Mouse (Mus musculus): ENCODE data around the gene Nrxn3.

The Nrxn3 gene

DNA sequence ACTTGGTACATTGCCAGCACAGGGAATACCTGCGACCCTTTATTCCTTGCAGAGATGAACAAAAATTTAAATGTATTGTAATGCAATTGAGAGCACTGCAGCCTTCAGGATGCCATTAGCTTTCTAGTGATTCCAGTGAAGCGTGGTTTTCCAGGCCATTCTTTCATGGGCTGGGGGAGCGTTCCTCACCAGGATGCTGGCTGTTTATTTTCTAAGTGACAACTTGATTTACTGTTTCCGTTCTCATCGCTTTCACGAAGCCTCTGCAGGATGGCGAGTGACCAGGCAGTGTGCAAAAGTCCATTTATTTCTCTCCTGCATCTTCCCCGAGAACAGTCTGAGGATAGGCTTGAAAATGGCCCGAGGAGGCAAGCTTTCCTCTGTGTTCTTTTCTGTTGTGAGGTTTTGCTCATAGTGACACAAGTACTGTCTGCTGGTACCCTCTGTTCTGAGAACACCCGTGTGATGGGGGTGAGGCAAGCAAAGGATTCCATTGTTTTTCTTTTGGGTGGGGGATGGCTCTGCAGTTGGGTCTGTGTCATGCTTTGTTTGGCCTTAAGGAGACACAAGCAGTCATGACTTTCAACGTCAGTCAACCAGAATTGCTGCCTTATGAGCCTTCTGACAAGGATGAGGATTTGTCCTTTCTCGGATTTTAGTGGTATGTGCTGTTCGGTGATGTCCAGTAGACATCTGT lies 457.4 kb downstream of the Nrxn3 start:
- DNase-seq (ENCODE audit: low spot score), result no peak

DNA sequence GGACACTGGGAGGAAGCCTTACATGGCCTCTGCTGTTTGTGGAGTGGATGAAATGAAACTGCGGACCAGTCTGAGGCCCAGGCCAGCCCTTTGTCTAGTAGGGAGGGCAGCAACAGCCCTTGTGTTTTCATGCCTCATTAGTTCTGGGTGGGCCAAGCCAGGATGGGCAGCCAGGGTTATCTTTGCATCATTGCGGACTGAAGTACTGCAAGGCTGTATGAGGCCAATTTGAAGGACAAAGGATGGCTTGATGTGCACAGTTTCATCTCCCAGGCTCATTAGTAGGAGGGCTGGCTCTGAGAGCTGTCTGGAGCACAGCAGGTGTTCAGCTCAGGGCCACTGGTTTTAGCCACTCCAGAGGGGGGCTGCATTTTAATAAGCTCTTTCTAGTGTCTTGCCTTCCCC lies 458.5 kb downstream of the Nrxn3 start:
- no peak for DNase-seq (ENCODE audit: low spot score)

DNA sequence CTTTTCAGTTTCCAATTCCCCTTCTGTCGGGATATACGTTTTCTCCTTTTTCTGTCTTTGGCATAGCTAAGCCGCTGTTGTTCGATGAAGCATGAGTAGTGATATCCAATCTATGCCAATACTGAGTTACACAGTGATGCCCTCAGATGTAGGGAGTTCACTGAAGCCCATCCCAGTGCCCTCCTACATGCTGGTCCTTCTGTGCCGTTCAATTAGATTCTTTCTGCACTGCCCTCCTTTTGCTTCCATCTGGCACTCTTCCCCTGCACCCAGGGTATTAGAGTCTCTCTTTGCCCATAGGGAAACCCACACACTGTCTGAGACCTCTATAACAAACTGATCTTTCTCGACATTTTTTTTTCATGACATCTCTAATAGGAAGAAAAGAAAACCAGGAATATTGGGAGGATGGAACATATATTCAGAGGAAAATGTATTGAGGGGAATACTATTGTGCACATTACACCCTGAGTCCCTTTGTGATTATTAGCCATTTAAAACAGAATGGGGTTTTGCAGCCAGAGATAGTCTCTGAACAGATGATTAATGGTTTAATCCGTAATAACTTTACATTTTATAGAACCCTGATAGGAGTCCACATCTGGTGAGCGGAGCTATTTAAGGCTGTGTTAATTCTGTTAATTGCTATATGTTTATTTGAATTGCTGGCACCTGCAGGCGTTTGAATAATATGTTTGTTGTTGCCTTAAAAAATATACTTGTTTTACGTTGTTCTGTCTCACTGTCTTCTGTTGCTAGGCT lies 476.3 kb downstream of the Nrxn3 start:
- no peak for DNase-seq (ENCODE audit: low spot score)

DNA sequence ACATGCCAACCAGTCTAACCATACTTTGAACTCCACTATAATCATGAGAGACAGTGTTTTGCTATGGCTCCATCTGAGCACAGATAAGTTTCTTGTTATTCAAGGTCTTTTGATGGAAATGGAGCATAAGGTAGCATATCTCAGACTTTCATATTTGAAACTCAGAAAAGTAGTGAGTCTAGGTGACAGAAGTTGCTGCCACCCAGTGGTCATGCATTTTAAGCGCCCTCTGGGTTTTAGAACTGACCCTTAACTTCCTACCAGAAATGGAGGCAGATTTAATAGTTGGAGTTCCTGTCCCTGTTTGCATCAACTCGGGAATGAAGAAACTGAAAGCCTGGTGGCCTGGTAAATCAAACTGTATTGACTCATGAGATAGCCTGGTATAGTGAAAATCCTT lies 488.9 kb downstream of the Nrxn3 start:
- DNase-seq (ENCODE audit: low spot score), result no peak

DNA sequence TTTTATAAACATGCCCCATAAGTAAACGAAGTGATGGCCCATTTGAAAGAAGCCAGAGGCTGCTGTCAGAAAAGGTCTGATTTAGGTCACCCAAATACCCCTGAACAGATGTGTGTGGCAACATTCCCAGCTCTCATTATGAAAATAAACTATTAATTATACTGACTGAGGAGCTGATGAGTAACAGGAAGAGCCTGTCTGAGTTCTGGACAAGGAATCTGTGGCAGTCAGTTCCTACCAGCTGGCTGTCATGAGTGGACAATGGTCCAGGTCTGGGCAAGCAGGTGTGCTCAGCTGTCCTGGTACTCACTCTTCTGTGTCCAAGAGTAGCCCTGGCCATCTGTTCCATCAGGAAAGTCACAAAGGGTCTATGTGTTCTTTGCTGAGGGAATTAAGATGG lies 517.1 kb downstream of the Nrxn3 start:
- no peak for DNase-seq (ENCODE audit: low spot score)

DNA sequence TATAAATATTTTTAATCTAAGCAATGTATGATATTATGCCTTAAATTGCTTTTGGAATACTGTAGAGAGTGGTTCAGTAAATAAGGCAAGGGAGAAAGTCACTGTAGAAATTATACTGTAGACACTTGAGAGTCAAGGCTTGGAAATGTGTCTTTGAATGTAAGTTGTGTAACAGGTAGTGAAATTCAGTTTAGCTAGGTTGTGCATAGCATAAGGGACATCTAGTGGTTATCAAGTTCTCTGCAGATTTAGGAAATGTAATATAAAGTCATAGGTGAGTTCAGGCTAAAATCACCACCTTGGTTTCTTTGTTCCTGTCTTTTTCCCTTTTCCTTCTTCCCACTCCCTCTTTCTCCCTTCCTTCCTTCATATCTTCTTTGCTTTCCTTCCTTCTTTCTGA lies 518.9 kb downstream of the Nrxn3 start:
- DNase-seq (ENCODE audit: low spot score), result no peak

DNA sequence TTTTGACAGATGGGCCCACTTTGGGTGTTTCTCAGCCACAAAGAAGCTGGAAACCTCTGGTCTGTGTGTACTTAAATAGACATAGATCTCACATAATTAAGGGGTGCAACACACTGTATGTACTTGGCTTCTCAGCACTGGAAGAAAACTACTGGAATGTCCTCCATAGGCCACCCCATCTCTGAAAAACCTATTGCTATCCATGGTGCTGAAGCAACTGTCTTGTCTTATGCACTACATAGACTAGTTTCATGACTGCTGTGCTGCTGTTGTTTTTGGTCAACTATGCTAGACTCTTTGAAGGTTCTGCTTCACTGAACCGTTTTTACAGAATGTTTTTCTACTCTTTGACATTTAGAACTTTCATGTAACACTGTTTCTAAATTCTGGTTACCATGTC lies 519.8 kb downstream of the Nrxn3 start:
- no peak for DNase-seq (ENCODE audit: low spot score)

DNA sequence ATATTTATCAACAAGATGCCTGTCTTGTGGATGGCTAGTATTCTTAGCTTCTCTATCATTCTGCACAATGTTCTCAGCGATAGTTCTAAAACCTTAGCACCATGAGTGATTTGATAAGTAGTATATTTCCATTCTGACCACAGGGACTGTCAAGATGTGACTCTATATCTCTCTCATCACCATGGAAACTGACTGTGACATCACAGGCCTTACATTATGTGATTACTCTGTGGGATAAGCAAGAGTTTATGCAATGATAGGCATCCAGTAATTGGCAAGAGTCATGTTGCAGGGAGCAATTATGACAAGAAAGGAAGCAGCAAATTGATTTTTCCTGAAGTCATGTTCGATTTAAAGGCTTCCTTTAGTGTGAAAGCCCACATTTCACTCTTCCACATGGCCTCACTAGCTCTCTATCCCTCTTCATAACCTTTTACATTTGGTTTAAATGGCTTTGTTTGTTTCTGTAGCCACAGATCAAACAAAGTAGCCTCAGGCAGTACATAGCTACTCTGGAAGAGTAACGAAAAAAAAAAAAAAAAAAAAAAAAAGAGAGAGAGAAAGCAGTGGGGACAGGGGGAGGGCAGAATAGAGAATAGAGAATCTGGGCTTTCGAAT lies 532.7 kb downstream of the Nrxn3 start:
- no peak for DNase-seq (ENCODE audit: low spot score)

DNA sequence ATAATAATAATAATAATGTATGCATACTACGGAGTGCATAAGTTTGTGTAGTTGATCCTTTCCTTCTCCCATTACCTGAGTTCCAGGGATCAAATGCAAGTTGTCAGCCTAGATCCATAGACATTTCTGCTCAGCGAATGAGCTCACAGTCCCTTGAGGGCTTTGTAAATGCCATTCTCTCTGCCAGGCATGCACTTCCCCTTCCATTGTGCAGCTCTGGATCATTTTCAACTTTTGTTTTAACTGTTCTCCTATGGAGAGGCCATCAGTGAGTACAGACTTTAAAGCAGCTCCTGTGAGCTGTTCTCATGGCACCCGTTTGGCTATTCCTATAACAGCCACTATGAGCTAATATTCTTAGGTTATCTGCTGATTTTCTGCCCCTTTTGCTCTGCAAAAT lies 536.2 kb downstream of the Nrxn3 start:
- DNase-seq (ENCODE audit: low spot score), result no peak

DNA sequence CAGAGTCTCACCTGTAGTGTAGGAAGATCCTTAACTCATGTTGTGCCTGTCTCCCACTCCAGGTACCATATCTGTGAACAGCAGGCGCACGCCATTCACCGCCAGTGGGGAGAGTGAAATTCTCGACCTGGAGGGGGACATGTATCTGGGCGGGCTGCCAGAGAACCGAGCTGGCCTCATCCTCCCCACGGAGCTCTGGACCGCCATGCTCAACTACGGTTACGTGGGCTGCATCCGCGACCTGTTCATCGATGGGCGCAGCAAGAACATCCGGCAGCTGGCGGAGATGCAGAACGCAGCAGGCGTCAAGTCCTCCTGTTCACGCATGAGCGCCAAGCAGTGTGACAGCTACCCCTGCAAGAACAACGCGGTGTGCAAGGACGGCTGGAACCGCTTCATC lies 537.4 kb downstream of the Nrxn3 start:
- no peak for DNase-seq (ENCODE audit: low spot score)

DNA sequence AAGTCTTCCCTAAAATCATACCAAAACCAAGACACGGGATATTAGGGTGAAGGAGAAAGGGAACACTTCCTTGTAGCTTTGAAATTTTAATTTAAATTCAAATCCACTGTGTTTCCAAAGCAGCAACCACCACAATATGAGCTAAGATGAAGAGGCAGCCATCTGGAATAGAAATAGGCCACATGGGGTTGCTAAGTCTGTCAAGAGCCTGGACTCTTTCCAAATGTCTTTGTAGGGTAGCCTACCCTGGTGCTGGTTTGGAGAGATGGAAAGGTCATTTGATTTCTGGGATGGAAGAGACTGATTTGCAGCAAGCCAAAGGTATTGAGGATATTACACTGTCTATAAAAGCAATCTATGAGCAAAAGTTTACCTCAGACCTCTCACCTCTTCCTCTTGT lies 539.6 kb downstream of the Nrxn3 start:
- DNase-seq (ENCODE audit: low spot score), result no peak

DNA sequence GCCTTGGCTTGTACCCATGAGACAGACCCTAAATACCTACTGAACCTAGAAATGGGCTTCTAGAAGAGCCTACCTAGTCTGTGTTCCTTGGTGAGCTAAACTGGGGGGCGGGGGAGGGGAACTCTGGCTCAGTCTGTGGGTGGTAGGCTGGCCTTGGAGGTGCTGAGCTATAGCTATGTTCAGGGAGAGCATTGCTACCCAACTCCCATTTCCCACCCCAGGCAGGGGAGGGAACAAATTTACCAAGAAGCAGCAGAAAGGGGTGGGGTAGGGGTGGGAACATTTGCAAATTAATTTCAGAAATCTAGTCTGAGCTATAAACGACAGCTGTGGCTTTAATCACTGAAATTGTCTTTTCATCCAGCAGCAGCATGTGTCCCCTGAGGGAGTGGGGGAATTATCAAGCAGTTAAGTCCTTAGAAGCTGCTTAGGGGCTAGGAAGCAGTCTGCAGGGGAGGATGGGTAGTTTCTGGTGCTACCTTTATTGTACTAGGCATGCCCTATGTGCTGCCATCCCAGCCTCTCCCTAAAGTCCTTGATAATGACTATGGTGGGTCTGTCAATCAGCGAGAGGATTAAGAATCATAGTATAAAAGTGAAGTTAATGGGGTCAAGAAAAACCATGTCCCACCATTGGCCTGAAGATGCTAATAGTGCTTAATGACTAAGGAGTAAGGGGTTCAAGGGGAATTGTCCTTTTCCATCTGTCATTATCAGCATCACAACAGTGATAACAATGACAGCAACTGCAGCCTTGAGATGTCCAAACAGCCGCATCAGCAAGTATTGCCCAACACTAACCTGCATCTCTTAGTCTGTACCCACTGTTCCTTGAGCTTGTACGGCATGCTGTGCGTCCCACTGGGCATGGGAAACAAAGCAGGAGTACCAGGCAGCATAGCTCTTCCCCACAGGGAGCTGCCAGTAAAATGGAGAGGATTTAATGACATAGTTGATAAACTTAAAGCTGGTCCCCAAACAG lies 560.0 kb downstream of the Nrxn3 start:
- DNase-seq (ENCODE audit: low spot score), result no peak

DNA sequence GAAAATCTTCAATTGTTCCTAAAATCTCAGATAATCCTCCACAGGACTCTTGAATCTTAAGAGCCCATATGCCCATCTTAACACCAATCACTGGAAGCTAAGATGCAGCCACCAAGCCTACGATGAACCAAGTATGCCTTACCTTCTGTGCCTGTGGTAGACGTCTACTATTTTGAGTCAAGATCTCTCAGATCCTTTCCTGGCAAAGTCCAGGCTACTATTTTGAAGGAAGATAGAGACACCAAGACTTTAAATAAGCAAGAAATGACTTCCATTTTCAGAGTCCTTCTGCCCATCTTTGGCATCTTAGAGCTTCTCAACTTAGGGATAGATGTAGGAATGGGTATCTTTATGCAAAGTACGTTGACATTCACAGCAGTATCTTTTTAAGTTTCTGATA lies 561.7 kb downstream of the Nrxn3 start:
- DNase-seq (ENCODE audit: low spot score), result no peak

DNA sequence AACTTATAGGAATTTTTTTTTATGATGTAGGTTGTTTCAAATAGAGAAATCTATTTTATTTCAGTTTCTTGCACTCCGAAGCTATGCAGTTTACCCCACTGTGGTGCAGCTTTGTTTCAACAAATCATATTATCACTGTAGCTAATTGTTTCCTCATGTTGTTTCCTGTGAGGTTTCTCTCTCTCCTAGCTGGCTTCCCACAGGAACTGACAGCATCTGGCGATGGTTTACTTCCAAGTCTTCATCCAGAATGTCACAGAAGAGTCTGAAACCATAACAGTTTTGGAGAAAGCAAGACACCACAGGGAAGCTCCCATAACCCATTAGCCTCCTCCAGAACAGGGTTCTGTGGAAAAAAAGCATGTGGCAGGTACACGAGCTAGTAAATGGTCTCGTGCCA lies 564.4 kb downstream of the Nrxn3 start:
- DNase-seq (ENCODE audit: low spot score), result no peak

DNA sequence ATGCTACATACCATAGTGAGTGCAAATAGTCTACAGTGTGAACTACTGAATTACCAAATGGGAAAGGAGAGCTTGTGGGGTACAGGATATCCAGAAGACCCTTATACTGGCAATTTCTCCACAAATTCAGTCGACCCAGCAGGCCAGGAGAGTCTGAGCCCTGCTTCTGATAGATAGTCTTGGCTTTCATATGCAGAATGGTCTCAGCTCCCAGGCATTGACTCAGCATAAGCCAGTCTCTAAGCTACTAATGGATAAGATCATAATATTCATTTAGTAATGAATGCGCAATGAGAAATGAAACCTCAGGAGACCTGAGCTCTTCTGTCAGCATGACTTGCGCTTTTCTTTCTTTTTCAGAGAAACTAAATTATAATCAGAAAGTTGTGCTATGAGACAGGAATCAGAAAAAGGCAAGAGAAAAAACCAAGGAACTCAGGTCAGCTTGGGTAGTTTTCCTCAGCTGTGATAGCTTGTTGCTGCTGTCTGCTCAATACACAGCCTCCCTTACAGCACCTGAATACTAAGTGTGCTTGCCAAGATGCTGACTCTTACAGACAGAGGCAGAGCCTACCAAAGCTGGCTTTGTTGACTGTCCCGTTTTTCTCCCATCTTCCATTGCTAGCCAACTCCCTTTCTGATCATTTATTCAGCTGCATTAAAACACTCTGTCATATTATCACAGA lies 567.1 kb downstream of the Nrxn3 start:
- no peak for DNase-seq (ENCODE audit: low spot score)

DNA sequence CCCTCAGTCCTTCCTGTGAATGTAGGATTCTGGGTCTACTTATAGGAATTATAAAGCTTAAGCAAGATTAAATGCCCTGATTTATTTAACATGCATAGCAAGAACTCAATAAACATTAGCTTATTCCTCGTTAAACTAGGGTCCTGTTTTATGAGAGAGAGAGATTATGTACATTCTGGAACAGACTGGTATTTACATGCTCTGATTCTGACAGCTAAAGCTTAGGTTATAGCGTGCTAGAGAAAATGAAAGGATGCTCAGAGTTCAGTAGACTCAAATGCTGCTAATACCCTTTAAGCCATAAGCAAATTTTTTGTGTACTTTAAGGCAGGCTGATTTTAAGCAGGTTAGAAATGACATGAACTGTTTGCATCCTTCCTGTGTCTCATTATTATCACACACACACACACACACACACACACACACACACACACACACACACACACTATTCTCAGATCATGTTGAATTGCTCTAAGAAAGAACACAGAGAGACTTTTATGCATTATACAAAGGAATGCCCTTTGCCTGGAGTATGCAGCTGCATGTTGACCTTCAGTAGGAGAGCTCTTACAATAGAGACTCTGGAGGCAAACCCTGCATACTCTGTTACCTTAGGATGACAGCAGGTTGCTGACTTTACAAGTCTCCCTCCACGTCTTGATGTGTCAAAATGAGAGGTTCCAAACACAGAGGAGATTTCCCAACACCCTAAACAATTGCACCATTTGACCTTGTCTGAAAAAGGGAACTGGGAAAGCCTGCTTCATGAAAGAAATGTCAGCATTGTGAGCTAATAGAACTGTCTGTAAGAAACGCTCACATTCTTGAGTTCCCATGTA lies 568.3 kb downstream of the Nrxn3 start:
- DNase-seq (ENCODE audit: low spot score), result no peak

DNA sequence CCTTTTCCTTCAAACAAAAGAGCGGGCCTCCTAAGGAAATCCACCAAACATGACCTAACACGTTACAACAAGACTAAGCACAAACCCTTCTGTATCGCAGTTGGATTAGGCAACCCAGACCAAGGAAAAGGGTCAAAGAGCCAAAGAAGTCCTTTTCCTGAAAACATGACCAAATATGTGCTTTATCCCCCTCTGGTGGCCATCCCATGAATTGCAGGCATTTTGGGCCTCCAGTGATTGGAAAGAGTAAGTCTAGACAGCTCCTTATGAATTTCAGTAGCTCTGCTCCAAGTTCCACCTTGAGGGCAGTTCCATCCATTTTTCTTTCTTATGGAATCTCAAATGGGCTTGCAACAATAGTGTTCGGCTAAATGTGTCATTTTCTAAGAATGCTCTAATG lies 579.3 kb downstream of the Nrxn3 start:
- no peak for DNase-seq (ENCODE audit: low spot score)

DNA sequence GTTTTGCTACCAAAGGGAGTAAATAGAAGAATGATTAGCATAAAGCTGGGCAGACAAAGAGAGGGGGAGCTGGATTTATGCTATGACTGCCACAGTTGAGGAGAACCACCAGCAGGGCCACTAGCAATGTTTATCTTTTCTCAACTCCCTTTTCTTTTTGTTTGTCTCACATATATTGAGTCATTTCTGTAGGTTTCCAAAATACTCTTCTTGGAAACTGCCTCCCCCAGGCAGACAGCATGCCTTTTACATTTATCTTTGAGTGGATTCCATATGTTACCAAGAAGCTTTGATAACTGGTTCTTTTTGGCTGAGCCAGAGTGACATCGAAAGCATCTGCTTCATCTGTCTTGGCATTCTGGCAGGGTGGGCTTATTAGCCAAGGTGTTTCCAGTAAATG lies 587.5 kb downstream of the Nrxn3 start:
- no peak for DNase-seq (ENCODE audit: low spot score)

DNA sequence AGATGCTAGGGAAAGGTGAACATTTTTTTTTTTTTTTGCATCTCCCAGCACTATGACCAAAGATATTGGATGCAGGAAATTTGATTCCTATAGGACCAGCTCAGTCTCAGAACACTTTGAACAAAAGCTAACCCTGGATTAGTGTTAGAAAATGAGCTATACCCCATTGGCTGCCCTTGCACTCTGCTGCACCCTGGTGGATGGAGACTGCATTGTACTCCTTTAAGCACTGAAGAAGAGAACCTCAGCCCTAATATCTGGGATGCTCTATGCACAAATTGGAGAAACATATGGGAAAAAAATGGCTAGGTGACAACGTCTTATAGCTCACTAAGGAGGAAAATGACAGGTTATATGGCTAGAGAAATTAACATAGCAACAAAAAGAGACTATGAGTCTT lies 589.9 kb downstream of the Nrxn3 start:
- DNase-seq (ENCODE audit: low spot score), result no peak

DNA sequence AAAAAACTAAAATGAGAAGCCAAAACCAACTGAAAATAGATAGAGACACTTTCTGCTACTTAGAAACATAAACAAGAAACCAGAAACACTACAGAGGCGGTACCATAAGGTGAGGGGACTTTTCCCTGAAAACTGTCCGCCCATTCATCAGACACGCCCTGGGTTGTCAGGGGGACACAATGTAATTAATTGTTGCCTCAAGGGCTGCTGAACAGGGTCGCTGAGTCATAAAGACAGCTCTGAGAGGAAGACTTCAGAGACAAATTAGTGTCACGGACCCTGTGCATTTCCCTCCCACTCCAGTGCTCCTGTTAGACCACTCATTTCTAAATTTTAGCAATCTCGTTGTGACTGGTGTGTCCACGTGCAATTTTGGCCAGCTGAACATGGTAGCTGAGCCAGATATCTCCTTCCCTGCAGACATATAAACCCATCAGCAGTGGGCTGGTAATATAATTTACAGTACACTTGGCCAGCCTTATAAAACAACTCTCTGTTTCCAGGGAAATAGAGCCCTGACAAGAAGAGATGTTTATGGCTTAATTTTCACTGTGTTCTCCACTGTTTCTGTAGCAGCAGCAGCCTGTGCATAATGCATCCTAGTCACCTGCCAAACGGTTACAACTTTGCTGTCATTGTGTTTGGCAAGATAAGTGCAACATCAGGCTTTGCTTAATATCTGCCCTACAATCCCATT lies 603.3 kb downstream of the Nrxn3 start:
- no peak for DNase-seq (ENCODE audit: low spot score)
